Mouse (Mus musculus) MEL (cell line): ENCODE measurements around the gene Kifc1. TPM values are rescaled to one million over a fixed set of nuclear protein-coding genes. Genes with fewer than 3 reads are reported as not detected.

Experiments used
- DNase-seq: peaks from one replicate; pipeline ENCODE4 v3.0.0; 2011; ENCODE audit warnings: low read depth, low spot score
- H3K27ac ChIP-seq: 2 replicates; pipeline ENCODE4 v1.5.1; 2012; ENCODE audit warnings: low read depth, mild to moderate bottlenecking, control low read depth, low read length, moderate library complexity; ENCODE audit not compliant: control insufficient read depth
- H3K27me3 ChIP-seq, 2 experiments: fragments of 150-350 bp in 1 of 2; sonication (generic) in 1 of 2; 2 replicates each; pipeline ENCODE4 v1.6.1; 2012; ENCODE audit warnings: low read length in 2 of 2, mild to moderate bottlenecking in 2 of 2, improper control_type of control experiment in 1 of 2, moderate library complexity in 1 of 2; ENCODE audit not compliant: insufficient read depth in 2 of 2, control insufficient read depth in 1 of 2
- H3K36me3 ChIP-seq, 2 experiments: 2 replicates each; pipeline ENCODE4 v1.6.1; 2012 to 2014; ENCODE audit warnings: low read length in 2 of 2, improper control_type of control experiment in 1 of 2, inconsistent platforms in 1 of 2, mild to moderate bottlenecking in 1 of 2; ENCODE audit not compliant: insufficient read depth in 2 of 2, control insufficient read depth in 1 of 2
- H3K4me1 ChIP-seq, 2 experiments: fragments of 150-350 bp in 1 of 2; sonication (generic) in 1 of 2; 2 replicates each; pipeline ENCODE4 v1.6.1; 2012; ENCODE audit warnings: low read length in 2 of 2, improper control_type of control experiment in 1 of 2, mild to moderate bottlenecking in 1 of 2; ENCODE audit not compliant: insufficient read depth in 2 of 2, control insufficient read depth in 1 of 2
- H3K4me3 ChIP-seq, 2 experiments: fragments of 150-350 bp in 1 of 2; sonication (generic) in 1 of 2; 2 replicates each; pipeline ENCODE4 v1.5.1; 2012; ENCODE audit warnings: low read depth in 2 of 2, low read length in 2 of 2, mild to moderate bottlenecking in 2 of 2, moderate library complexity in 2 of 2, control low read depth in 1 of 2, improper control_type of control experiment in 1 of 2; ENCODE audit not compliant: control insufficient read depth in 1 of 2, insufficient read depth in 1 of 2
- H3K79me2 ChIP-seq: 2 replicates; pipeline ENCODE4 v1.6.1; 2012; ENCODE audit warnings: mild to moderate bottlenecking, low read length, moderate library complexity; ENCODE audit not compliant: control insufficient read depth, poor library complexity, insufficient read depth
- H3K9ac ChIP-seq: 2 replicates; pipeline ENCODE4 v1.6.1; 2012; ENCODE audit warnings: low read depth, mild to moderate bottlenecking, control low read depth, low read length, moderate library complexity; ENCODE audit not compliant: control insufficient read depth, poor library complexity, severe bottlenecking
- H3K9me3 ChIP-seq: fragments of 150-350 bp; sonication (generic); replicated peaks from 2 replicates; pipeline ENCODE4 v1.6.1; 2012; ENCODE audit warnings: mild to moderate bottlenecking, low read length, improper control_type of control experiment, moderate library complexity; ENCODE audit not compliant: insufficient read depth
- CHD1 ChIP-seq: IDR thresholded peaks from 2 replicates; pipeline ENCODE4 v1.6.1; 2012; ENCODE audit warnings: low read depth, mild to moderate bottlenecking, inconsistent platforms, low read length, improper control_type of control experiment
- CHD2 ChIP-seq: IDR thresholded peaks from 2 replicates; pipeline ENCODE4 v1.6.1; 2011; ENCODE audit warnings: low read length, improper control_type of control experiment
- EP300 ChIP-seq, 2 experiments: IDR thresholded peaks; 2 replicates each; pipeline ENCODE4 v1.6.1; 2011; ENCODE audit warnings: improper control_type of control experiment in 2 of 2, low read length in 2 of 2, low read depth in 1 of 2, mild to moderate bottlenecking in 1 of 2
- GATA1 ChIP-seq: IDR thresholded peaks from 2 replicates; pipeline ENCODE4 v1.6.1; 2011; ENCODE audit warnings: low read depth, low read length, improper control_type of control experiment
- HCFC1 ChIP-seq: IDR thresholded peaks from 2 replicates; pipeline ENCODE4 v1.6.1; 2012; ENCODE audit warnings: low read depth, mild to moderate bottlenecking, inconsistent platforms, low read length, improper control_type of control experiment, moderate library complexity
- JUND ChIP-seq: IDR thresholded peaks from 2 replicates; pipeline ENCODE4 v1.6.1; 2011; ENCODE audit warnings: low read depth, mild to moderate bottlenecking, improper control_type of control experiment, low read length
- KAT2A ChIP-seq: conservative IDR thresholded peaks from 2 replicates; pipeline ENCODE4 v1.6.1; 2012; ENCODE audit warnings: low read depth, low read length, improper control_type of control experiment, inconsistent platforms
- MAFK ChIP-seq: IDR thresholded peaks from 2 replicates; pipeline ENCODE4 v1.6.1; 2011; ENCODE audit warnings: low read depth, mild to moderate bottlenecking, low read length, improper control_type of control experiment, borderline replicate concordance
- MAZ ChIP-seq: IDR thresholded peaks from 2 replicates; pipeline ENCODE4 v1.6.1; 2012; ENCODE audit warnings: low read depth, mild to moderate bottlenecking, inconsistent platforms, low read length, improper control_type of control experiment
- MEF2A ChIP-seq: IDR thresholded peaks from 2 replicates; pipeline ENCODE4 v1.6.1; 2014; ENCODE audit warnings: low read depth, mild to moderate bottlenecking, inconsistent platforms, low read length, improper control_type of control experiment; ENCODE audit not compliant: poor library complexity, insufficient replicate concordance, severe bottlenecking; ENCODE audit errors: extremely low read depth
- MXI1 ChIP-seq: IDR thresholded peaks from 2 replicates; pipeline ENCODE4 v1.6.1; 2011; ENCODE audit warnings: mild to moderate bottlenecking, low read depth, low read length, improper control_type of control experiment
- MYB ChIP-seq: IDR thresholded peaks from 2 replicates; pipeline ENCODE4 v1.6.1; 2011; ENCODE audit warnings: mild to moderate bottlenecking, low read depth, low read length, improper control_type of control experiment
- NELFE ChIP-seq: IDR thresholded peaks from 2 replicates; pipeline ENCODE4 v1.6.1; 2011; ENCODE audit warnings: low read depth, low read length, improper control_type of control experiment
- NRF1 ChIP-seq: IDR thresholded peaks from 2 replicates; pipeline ENCODE4 v1.6.1; 2014; ENCODE audit warnings: low read depth, mild to moderate bottlenecking, inconsistent platforms, low read length, improper control_type of control experiment, moderate library complexity; ENCODE audit not compliant: poor library complexity, insufficient read depth, severe bottlenecking
- POLR2A ChIP-seq, 2 experiments: IDR thresholded peaks; 2 replicates each; pipeline ENCODE4 v1.6.1; 2011 to 2012; ENCODE audit warnings: low read length in 2 of 2, mild to moderate bottlenecking in 2 of 2, control low read depth in 1 of 2, improper control_type of control experiment in 1 of 2, low read depth in 1 of 2, moderate library complexity in 1 of 2; ENCODE audit not compliant: control insufficient read depth in 1 of 2, insufficient read depth in 1 of 2, poor library complexity in 1 of 2
- POLR2AphosphoS2 ChIP-seq: IDR thresholded peaks from 2 replicates; pipeline ENCODE4 v1.6.1; 2011; ENCODE audit warnings: low read length, improper control_type of control experiment
- POLR2AphosphoS5 ChIP-seq: IDR thresholded peaks from 2 replicates; pipeline ENCODE4 v1.6.1; 2012; ENCODE audit warnings: low read depth, borderline replicate concordance, mild to moderate bottlenecking, inconsistent platforms, low read length, moderate library complexity, mixed read lengths
- RAD21 ChIP-seq: IDR thresholded peaks from 2 replicates; pipeline ENCODE4 v1.6.1; 2011; ENCODE audit warnings: mild to moderate bottlenecking, low read depth, low read length, improper control_type of control experiment
- RCOR1 ChIP-seq: IDR thresholded peaks from 2 replicates; pipeline ENCODE4 v1.6.1; 2012; ENCODE audit warnings: low read depth, mild to moderate bottlenecking, inconsistent platforms, low read length, improper control_type of control experiment
- SIN3A ChIP-seq: IDR thresholded peaks from 2 replicates; pipeline ENCODE4 v1.6.1; 2012; ENCODE audit warnings: low read length, improper control_type of control experiment, inconsistent platforms
- TCF12 ChIP-seq: IDR thresholded peaks from 2 replicates; pipeline ENCODE4 v1.6.1; 2014; ENCODE audit warnings: low read depth, mild to moderate bottlenecking, inconsistent platforms, low read length, improper control_type of control experiment, moderate library complexity
- UBTF ChIP-seq: IDR thresholded peaks from 2 replicates; pipeline ENCODE4 v1.6.1; 2012; ENCODE audit warnings: low read depth, mild to moderate bottlenecking, inconsistent platforms, low read length, improper control_type of control experiment, moderate library complexity, borderline replicate concordance; ENCODE audit not compliant: insufficient read depth
- USF2 ChIP-seq, 2 experiments: IDR thresholded peaks; 2 replicates each; pipeline ENCODE4 v1.6.1; 2011 to 2012; ENCODE audit warnings: improper control_type of control experiment in 2 of 2, low read length in 2 of 2, borderline replicate concordance in 1 of 2, inconsistent platforms in 1 of 2, low read depth in 1 of 2, mild to moderate bottlenecking in 1 of 2; ENCODE audit not compliant: insufficient read depth in 1 of 2
- ZKSCAN1 ChIP-seq: IDR thresholded peaks from 2 replicates; pipeline ENCODE4 v1.6.1; 2012; ENCODE audit warnings: low read depth, mild to moderate bottlenecking, inconsistent platforms, low read length, improper control_type of control experiment, moderate library complexity
- ZMIZ1 ChIP-seq: IDR thresholded peaks from 2 replicates; pipeline ENCODE4 v1.6.1; 2012; ENCODE audit warnings: low read depth, mild to moderate bottlenecking, inconsistent platforms, low read length, improper control_type of control experiment, moderate library complexity
- polyA plus RNA-seq, 2 experiments: library from polyadenylated mRNA; stranded (reverse) in 1 of 2; unstranded in 1 of 2; fragments of >175 nt in 1 of 2; fragments of >200 nt in 1 of 2; gene quantifications; 2 replicates each; pipeline versions ENCODE4 v1.2.1 to v1.2.4; 2012; ENCODE audit warnings: low replicate concordance in 2 of 2, low read depth in 1 of 2; ENCODE audit not compliant: insufficient read length in 2 of 2, insufficient read depth in 1 of 2, missing spikeins in 1 of 2
- total RNA-seq: library from RNA; depleted of rRNA; stranded (reverse); fragments of 300-350 nt; gene quantifications from 2 replicates; pipeline ENCODE4 v1.2.3, GENCODE M21; 2012

Kifc1 gene
- total and polyA plus RNA-seq, 3 experiments: 17.1 to 53.5 TPM; not detected in 1

- Histone ChIP-seq H3K36me3 (peaks cover 0 to 3% of the 10 kb centered on the region in 2 experiments; a peak in 2 of 4 replicates), H3K9ac (no peak overlapping the region)
Measured at GRCm38 (mm10) chr17:33932970-33933369, 42.5 kb upstream of the Kifc1 start.

GRCm38 (mm10) chr17:33932448-33932847 is 42.0 kb upstream of the Kifc1 start:
- no peak overlapping the region for H3K4me3 ChIP-seq
- no peaks in the 10 kb centered on the region for H3K27me3 ChIP-seq
- H3K79me2 ChIP-seq: peaks cover 24% of the 10 kb centered on the region
- TF ChIP-seq RCOR1: no peak
- TF ChIP-seq MEF2A: no peak
- no peak for TF ChIP-seq GATA1
- TF ChIP-seq NRF1: no peak
- TF ChIP-seq ZMIZ1: no peak
- TF ChIP-seq SIN3A: no peak
- TF ChIP-seq HCFC1: no peak
- peaks cover 0 to 3% of the 10 kb centered on the region in 2 experiments; a peak in 2 of 4 replicates for H3K36me3 ChIP-seq
- H3K9ac ChIP-seq: no peak overlapping the region
- DNase-seq: no peak
- no peaks in the 10 kb centered on the region for H3K9me3 ChIP-seq
- H3K4me1 ChIP-seq: peaks cover 0 to 7% of the 10 kb centered on the region in 2 experiments; a peak in 2 of 4 replicates
- no peak overlapping the region for H3K27ac ChIP-seq

More at GRCm38 (mm10) chr17:33932970-33933369, 42.5 kb upstream of the Kifc1 start:
- no peak for DNase-seq
- no peak for TF ChIP-seq POLR2A (IDR thresholded peaks at IDR 0.05; ENCODE audit: control insufficient read depth in 1 of 2, insufficient read depth in 1 of 2, low read depth in 1 of 2, low read length in 2 of 2, poor library complexity in 1 of 2)
- TF ChIP-seq POLR2AphosphoS2: no peak
- no peak for TF ChIP-seq CHD2
- TF ChIP-seq ZKSCAN1: no peak
- TF ChIP-seq NELFE: no peak
- TF ChIP-seq TCF12: no peak
- TF ChIP-seq MAZ: no peak
- no peak for TF ChIP-seq POLR2AphosphoS5
- no peaks in the 10 kb centered on the region for H3K9me3 ChIP-seq
- H3K79me2 ChIP-seq: peaks cover 21% of the 10 kb centered on the region
- no peak overlapping the region for H3K27ac ChIP-seq
- H3K27me3 ChIP-seq: no peaks in the 10 kb centered on the region
- peaks cover 0 to 7% of the 10 kb centered on the region in 2 experiments; a peak in 2 of 4 replicates for H3K4me1 ChIP-seq
- no peak overlapping the region for H3K4me3 ChIP-seq

- H3K4me3 ChIP-seq: no peak overlapping the region
- H3K9ac ChIP-seq: no peak overlapping the region
- H3K36me3 ChIP-seq: peaks cover 0 to 3% of the 10 kb centered on the region in 2 experiments; a peak in 2 of 4 replicates
- TF ChIP-seq TCF12: no peak
- TF ChIP-seq RAD21: no peak
- no peak for TF ChIP-seq RCOR1
- no peak for TF ChIP-seq KAT2A
- TF ChIP-seq MXI1: no peak
- no peak for TF ChIP-seq ZKSCAN1
- TF ChIP-seq USF2 (IDR thresholded peaks at IDR 0.05; ENCODE audit: borderline replicate concordance in 1 of 2, insufficient read depth in 1 of 2, low read depth in 1 of 2, low read length in 2 of 2): no peak
- TF ChIP-seq POLR2AphosphoS2: no peak
- TF ChIP-seq JUND: no peak
- no peak for TF ChIP-seq EP300 (IDR thresholded peaks at IDR 0.05; ENCODE audit: low read depth in 1 of 2, low read length in 2 of 2)
- TF ChIP-seq CHD2: no peak
- no peak for TF ChIP-seq UBTF
- TF ChIP-seq MYB: no peak
- TF ChIP-seq CHD1: no peak
- no peak for TF ChIP-seq MAFK
- TF ChIP-seq NRF1: no peak
- no peaks in the 10 kb centered on the region for H3K27me3 ChIP-seq
- peaks cover 24% of the 10 kb centered on the region for H3K79me2 ChIP-seq
- peaks cover 0 to 7% of the 10 kb centered on the region in 2 experiments; a peak in 2 of 4 replicates for H3K4me1 ChIP-seq
- no peaks in the 10 kb centered on the region for H3K9me3 ChIP-seq
- H3K27ac ChIP-seq: no peak overlapping the region
- no peak for DNase-seq
Measured at GRCm38 (mm10) chr17:33931947-33932346, 41.5 kb upstream of the Kifc1 start.
